Mouse (Mus musculus) midbrain, embryonic 13.5 days (tissue): ENCODE results near the gene Fam213b. TPM values are rescaled to one million over a fixed set of nuclear protein-coding genes. Genes with fewer than 3 reads are reported as not detected.
A peak's percentile ranks its signal among the peaks of the same experiment; 100 is the strongest.

Experiments
- ATAC-seq: fragments of 200-750 bp; cut with Nextera tagmentation; 2 replicates; pipeline ENCODE4 v1.8.0; 2017; ENCODE audit warnings: mild to moderate bottlenecking, moderate TSS enrichment, moderate library complexity
- H3K27ac ChIP-seq: fragments of 300-500 bp; sonication (generic); 2 replicates; pipeline ENCODE4 v1.5.1; 2015; ENCODE audit warnings: inconsistent platforms, mild to moderate bottlenecking, moderate library complexity
- H3K27me3 ChIP-seq: fragments of 300-500 bp; sonication (generic); 2 replicates; pipeline ENCODE4 v1.6.1; 2015; ENCODE audit warnings: mild to moderate bottlenecking, inconsistent platforms
- H3K36me3 ChIP-seq: fragments of 300-500 bp; sonication (generic); 2 replicates; pipeline ENCODE4 v1.6.1; 2015; ENCODE audit warnings: mild to moderate bottlenecking, inconsistent platforms
- H3K4me1 ChIP-seq: fragments of 300-500 bp; sonication (generic); replicated peaks from 2 replicates; pipeline ENCODE4 v1.6.1; 2015; ENCODE audit warnings: inconsistent platforms
- H3K4me2 ChIP-seq: fragments of 300-500 bp; sonication (generic); replicated peaks from 2 replicates; pipeline ENCODE4 v1.6.1; 2015; ENCODE audit warnings: moderate library complexity, mild to moderate bottlenecking, inconsistent platforms
- H3K4me3 ChIP-seq: fragments of 300-500 bp; sonication (generic); replicated peaks from 2 replicates; pipeline ENCODE4 v1.5.1; 2015; ENCODE audit warnings: mild to moderate bottlenecking, inconsistent platforms
- H3K9ac ChIP-seq: fragments of 300-500 bp; sonication (generic); replicated peaks from 2 replicates; pipeline ENCODE4 v1.6.1; 2015; ENCODE audit warnings: mild to moderate bottlenecking, inconsistent platforms
- H3K9me3 ChIP-seq: fragments of 300-500 bp; sonication (generic); 2 replicates; pipeline ENCODE4 v1.6.1; 2016; ENCODE audit warnings: mild to moderate bottlenecking, inconsistent platforms
- WGBS: fragments of 180-500 bp; shearing (Covaris S2); methylation state at CpG from one replicate; pipeline ENCODE4 v1.1.7; 2015; 5-methylcytosine and 5-hydroxymethylcytosine counted together
- polyA plus RNA-seq: library from polyadenylated mRNA; unstranded; fragments of >200 nt; fragmentation: Nextera tagmentation; extraction: Ambion mirVana; gene quantifications from 2 replicates; pipeline ENCODE4 v1.2.1, GENCODE M21; 2015

Gene Fam213b
- polyA plus RNA-seq, 1 experiment from 2014 or later, result 43.4 TPM

DNA sequence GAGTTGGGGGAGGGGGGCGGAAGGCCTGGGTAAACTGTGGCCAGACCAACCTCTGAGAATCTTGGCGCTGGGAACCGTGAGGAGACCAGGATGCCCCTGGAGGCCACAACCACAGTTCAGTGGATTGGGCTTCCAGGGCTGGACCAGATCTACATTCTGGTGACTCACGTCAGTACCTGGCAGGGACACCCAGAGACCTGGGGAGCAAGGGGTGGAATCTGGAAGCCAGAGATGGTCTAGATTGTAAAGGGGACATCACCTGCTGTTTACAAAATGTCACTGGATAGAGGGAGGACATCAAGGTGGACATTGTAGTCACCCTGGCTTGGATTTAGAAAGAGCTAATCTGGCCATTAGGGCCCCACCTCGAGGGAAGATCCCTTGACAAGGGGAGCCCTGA, 3.4 kb downstream of the Fam213b start:
- no peak overlapping the region for H3K4me3 ChIP-seq
- WGBS, result 83% methylated on average over 5 of the region's 5 CpGs
- no peak overlapping the region for H3K9ac ChIP-seq
- peaks cover 6% of the 10 kb centered on the region; the same call in 1 of the 2 replicates for H3K36me3 ChIP-seq
- no peak for ATAC-seq
- H3K27me3 ChIP-seq, result no peaks in the 10 kb centered on the region
- peaks cover 21% of the 10 kb centered on the region for H3K4me1 ChIP-seq
- no peak overlapping the region for H3K27ac ChIP-seq
- H3K9me3 ChIP-seq, result no peaks in the 10 kb centered on the region
- no peak overlapping the region for H3K4me2 ChIP-seq

DNA sequence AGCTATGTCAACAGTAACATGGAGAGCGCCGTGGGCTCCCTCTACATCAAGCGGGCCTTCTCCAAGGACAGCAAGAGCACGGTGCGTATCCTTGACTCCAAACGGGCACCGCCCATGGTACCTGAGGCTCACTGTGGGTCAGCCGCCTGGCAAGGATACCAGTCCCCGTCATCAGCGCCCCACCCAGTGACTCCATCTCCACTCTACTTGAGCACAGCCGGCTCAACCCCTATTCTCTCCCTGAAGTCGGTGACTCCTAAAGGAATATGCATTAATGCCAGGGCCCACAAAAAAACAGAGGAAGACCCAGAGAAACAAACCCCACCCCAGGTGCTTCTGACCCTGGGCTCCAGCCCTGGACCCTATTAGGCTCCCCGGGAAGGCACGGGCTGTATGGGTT, 8.0 kb downstream of the Fam213b start:
- Histone ChIP-seq H3K4me1 (no peaks in the 10 kb centered on the region), H3K9ac (no peak overlapping the region), H3K27me3 (no peaks in the 10 kb centered on the region), H3K4me3 (no peak overlapping the region), H3K9me3 (no peaks in the 10 kb centered on the region), H3K4me2 (no peak overlapping the region), H3K36me3 (no peaks in the 10 kb centered on the region), H3K27ac (no peak overlapping the region)
- WGBS, result 89% methylated on average over 14 of the region's 14 CpGs
- ATAC-seq, result no peak

DNA sequence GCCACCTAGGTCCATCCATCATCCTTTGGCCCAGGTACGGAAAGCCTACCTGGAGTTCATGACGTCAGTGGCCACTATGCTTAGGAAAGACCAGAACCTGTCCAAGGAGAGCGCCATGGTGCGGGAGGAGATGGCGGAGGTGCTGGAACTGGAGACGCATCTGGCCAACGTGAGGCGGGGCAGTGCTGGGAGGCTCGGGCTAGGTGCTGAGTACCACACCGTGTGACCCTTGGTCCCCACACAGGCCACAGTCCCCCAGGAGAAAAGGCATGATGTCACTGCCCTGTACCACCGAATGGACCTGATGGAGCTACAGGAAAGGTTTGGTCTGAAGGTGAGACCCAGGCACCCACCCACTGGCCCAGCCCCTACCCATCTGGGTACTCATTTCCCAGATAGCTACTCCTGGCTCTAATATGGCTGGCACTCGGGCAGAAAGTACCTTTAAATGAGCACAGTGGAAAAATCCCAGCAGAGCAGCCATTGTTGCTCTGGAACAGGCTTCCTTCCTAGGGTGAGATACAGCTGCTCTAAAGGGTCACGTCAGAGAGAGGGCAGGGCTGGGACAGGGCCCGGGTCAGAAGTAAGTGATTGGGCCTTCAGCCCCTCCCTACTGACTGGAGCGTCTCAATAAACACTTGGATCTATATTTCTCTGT, 11.2 kb downstream of the Fam213b start:
- H3K4me1 ChIP-seq, result no peaks in the 10 kb centered on the region
- no peaks in the 10 kb centered on the region for H3K9me3 ChIP-seq
- no peak overlapping the region for H3K27ac ChIP-seq
- H3K36me3 ChIP-seq, result no peaks in the 10 kb centered on the region
- H3K4me3 ChIP-seq, result no peak overlapping the region
- 87% methylated on average over 15 of the region's 15 CpGs for WGBS
- no peaks in the 10 kb centered on the region for H3K27me3 ChIP-seq
- no peak overlapping the region for H3K9ac ChIP-seq
- no peak overlapping the region for H3K4me2 ChIP-seq
- ATAC-seq, result no peak

DNA sequence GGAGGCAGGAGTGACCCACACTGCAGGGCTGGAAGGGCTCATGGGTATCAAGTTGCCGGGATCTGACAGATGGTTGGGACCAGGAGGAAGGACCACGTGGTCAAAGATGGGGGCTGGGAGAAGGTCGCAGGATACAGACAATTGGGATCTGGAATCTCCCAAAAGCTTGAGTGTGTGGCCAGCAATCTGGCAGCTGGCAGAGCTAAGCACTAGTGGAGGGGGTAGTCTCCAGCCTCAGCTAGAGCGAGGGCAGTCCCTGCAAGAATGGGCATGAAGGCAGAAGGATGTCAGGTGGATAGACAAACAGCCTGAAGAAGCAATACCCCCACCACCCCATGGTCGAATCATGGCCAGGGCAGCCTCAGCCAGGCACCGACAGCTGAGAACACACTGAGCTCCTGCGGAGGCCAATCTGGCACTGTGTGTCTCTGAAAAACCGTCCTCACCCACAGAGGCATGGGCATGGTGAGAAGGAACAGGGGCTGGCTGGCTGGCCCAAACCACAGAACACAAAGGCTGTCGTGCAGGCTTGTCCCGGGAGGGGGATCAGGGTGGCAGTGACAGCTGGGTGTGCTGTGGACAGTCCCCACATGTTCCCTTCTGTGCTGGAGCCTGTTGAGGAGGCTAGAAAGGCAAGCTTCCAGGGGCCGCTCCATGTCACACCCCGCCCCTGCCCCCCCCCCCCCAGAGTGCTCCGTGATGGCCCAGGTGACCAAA, 11.9 kb downstream of the Fam213b start:
- ATAC-seq, result peak; percentile 48; the same call in 1 of the 2 replicates
- no peak overlapping the region for H3K27ac ChIP-seq
- H3K36me3 ChIP-seq, result no peaks in the 10 kb centered on the region
- no peaks in the 10 kb centered on the region for H3K9me3 ChIP-seq
- no peaks in the 10 kb centered on the region for H3K4me1 ChIP-seq
- no peak overlapping the region for H3K4me2 ChIP-seq
- no peak overlapping the region for H3K9ac ChIP-seq
- WGBS, result 68% methylated on average over 13 of the region's 13 CpGs
- H3K27me3 ChIP-seq, result no peaks in the 10 kb centered on the region
- H3K4me3 ChIP-seq, result no peak overlapping the region

- Histone ChIP-seq H3K36me3 (no peaks in the 10 kb centered on the region), H3K27me3 (no peaks in the 10 kb centered on the region), H3K4me2 (no peak overlapping the region), H3K4me3 (no peak overlapping the region), H3K9me3 (no peaks in the 10 kb centered on the region), H3K9ac (no peak overlapping the region), H3K27ac (no peak overlapping the region), H3K4me1 (no peaks in the 10 kb centered on the region)
- 86% methylated on average over 11 of the region's 11 CpGs for WGBS
- no peak for ATAC-seq
These were observed 13.5 kb downstream of the Fam213b start for GRCm38 (mm10) chr4:154885416-154885815.

GRCm38 (mm10) chr4:154882014-154882659, 16.8 kb downstream of the Fam213b start:
- Histone ChIP-seq H3K4me3 (no peak overlapping the region), H3K4me2 (no peak overlapping the region), H3K4me1 (peaks cover 8% of the 10 kb centered on the region), H3K9ac (no peak overlapping the region), H3K36me3 (no peaks in the 10 kb centered on the region), H3K27ac (no peak overlapping the region), H3K9me3 (no peaks in the 10 kb centered on the region), H3K27me3 (no peaks in the 10 kb centered on the region)
- 34% methylated on average over 14 of the region's 14 CpGs for WGBS
- no peak for ATAC-seq

DNA sequence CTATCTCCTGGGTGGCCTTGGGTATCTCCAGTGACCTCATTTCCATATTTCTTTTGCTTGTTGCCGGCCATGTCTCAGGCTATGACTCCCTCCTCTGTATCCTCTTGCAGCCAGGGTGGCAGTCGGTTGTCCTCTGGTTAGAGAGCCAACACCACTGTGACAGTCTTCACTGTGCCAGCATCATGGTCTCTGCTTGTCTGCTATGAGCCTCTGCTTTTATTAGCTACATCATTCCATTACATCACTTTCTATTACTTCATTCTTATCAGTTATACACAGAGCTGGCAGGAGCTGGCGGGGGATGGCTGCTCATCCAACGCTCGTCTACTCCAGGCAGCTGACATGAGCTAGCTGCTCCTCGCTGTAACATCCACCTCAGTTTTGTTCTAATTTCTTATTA, 18.2 kb downstream of the Fam213b start:
- Histone ChIP-seq H3K4me3 (no peak overlapping the region), H3K4me1 (peaks cover 12% of the 10 kb centered on the region), H3K9ac (no peak overlapping the region), H3K36me3 (no peaks in the 10 kb centered on the region), H3K27ac (no peak overlapping the region), H3K27me3 (0 out of 2 replicates have a peak, but pooled peaks cover 4% of the 10 kb centered on the region), H3K9me3 (no peaks in the 10 kb centered on the region), H3K4me2 (no peak overlapping the region)
- WGBS, result 89% methylated on average over 6 of the region's 6 CpGs
- ATAC-seq, result no peak

GRCm38 (mm10) chr4:154877864-154878548, 20.9 kb downstream of the Fam213b start:
- WGBS, result 9% methylated on average over 18 of the region's 18 CpGs
- Histone ChIP-seq H3K9ac (peak overlapping the region; percentile 63), H3K27ac (peak overlapping the region; percentile 74), H3K4me3 (peak overlapping the region; percentile 39), H3K27me3 (peaks cover 7% of the 10 kb centered on the region; the same call in 1 of the 2 replicates), H3K4me1 (peaks cover 12% of the 10 kb centered on the region), H3K9me3 (no peaks in the 10 kb centered on the region), H3K4me2 (peak overlapping the region; percentile 58), H3K36me3 (no peaks in the 10 kb centered on the region)
- peak; percentile 97 for ATAC-seq

DNA sequence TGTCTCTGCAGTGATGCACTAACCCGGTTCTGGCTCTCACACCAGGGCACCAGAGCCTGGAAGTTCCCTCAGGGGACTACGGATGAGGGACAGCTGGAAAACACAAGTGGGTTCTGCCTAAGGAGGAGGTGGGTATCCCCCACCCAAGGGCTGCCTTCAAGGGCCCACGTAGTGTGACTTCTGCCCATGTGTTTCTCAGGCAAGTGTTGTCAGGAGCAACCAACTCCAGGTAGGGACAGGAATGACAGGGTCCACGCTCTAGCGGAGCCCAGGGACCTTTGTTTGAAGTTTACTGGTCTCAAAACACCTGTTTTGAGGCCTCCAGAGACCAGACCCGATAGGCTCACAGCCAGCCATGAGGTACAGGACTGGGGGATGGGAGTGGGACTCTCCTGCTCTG, 25.7 kb downstream of the Fam213b start:
- no peak overlapping the region for H3K4me3 ChIP-seq
- 79% methylated on average over 6 of the region's 6 CpGs for WGBS
- H3K9me3 ChIP-seq, result no peaks in the 10 kb centered on the region
- peaks cover 36% of the 10 kb centered on the region for H3K27me3 ChIP-seq
- H3K4me2 ChIP-seq, result no peak overlapping the region
- H3K4me1 ChIP-seq, result peaks cover 15% of the 10 kb centered on the region
- no peak overlapping the region for H3K27ac ChIP-seq
- no peak overlapping the region for H3K9ac ChIP-seq
- ATAC-seq, result no peak
- no peaks in the 10 kb centered on the region for H3K36me3 ChIP-seq

DNA sequence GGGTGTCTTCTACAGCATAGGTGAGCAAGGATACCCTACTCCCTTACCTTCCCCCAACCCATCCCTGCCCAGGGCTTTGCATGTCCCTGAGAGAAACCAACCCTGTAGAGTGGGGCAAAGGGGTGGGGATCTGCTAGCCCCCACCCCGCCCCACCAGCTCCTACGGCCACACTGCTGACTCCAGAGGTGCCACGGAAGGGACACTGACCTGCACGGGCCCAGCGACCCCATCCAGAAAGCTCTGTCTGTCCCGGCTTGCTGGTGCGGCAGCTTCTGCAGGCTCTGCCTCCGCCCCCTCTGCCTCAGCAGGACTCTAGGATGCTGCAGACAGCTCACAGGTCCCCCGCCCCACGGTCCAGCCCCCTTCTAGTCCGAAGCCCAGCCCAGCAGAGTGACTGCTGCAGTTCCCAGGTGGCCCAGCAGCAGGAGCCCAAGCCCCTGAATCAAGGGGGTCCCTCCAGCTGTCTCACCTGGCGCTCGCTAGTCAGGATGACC, 27.1 kb downstream of the Fam213b start:
- peak overlapping the region; percentile 47 for H3K4me2 ChIP-seq
- no peaks in the 10 kb centered on the region for H3K9me3 ChIP-seq
- peak overlapping the region; percentile 54 for H3K9ac ChIP-seq
- H3K4me1 ChIP-seq, result peaks cover 13% of the 10 kb centered on the region
- H3K4me3 ChIP-seq, result peak overlapping the region; percentile 24
- WGBS, result 2% methylated on average over 13 of the region's 13 CpGs
- ATAC-seq, result peak; percentile 76
- H3K27ac ChIP-seq, result no peak overlapping the region
- H3K36me3 ChIP-seq, result no peaks in the 10 kb centered on the region
- H3K27me3 ChIP-seq, result peaks cover 41% of the 10 kb centered on the region

DNA sequence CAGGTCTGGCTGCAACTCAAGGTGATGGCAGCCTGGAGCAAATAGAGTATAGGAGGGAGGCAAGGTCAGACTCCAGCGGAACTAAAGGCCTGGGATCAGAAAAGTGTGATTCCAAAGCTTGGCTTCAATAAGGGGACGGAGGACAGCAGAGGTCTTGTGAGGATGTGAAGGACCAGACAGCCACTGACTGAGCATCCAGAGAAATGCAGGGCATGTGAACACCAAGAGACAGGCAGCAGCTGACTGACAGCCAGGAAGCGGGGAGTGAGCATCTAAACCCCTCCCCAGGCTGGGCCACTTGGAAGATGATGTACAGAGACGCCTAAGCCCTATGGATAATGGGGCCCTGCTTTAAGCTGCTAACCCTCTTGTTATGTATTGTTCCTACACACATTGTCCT, 28.2 kb downstream of the Fam213b start:
- Histone ChIP-seq H3K36me3 (no peaks in the 10 kb centered on the region), H3K4me2 (no peak overlapping the region), H3K9ac (no peak overlapping the region), H3K27ac (no peak overlapping the region), H3K27me3 (peaks cover 38% of the 10 kb centered on the region), H3K4me1 (peaks cover 10% of the 10 kb centered on the region), H3K4me3 (no peak overlapping the region), H3K9me3 (no peaks in the 10 kb centered on the region)
- WGBS, result 56% methylated on average over 4 of the region's 4 CpGs
- no peak for ATAC-seq

DNA sequence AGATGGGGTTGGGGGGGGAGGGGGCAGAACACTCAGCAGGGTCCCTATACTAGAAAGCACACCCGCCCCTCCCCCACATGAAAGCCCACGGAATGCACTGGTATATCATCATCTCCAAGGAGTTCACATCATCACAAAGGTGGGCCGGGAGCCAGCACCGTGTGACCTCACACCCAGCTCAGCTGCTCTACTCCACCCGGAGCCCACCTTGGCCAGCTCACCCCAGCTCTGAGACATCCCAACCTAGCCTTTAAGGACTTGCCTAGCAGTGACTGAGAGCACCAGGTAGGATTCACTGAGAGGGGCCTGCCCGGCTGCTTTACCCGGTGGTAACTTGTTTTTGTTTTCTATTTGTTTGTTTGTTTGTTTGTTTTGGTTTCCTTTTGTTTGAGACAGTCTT, 29.5 kb downstream of the Fam213b start, which contains the start of gene Mmel1:
Gene Mmel1, plus strand, starts transcription at position 146 of the 400 bp plus-strand sequence.
- Histone ChIP-seq H3K4me1 (peaks cover 20% of the 10 kb centered on the region), H3K9me3 (no peaks in the 10 kb centered on the region), H3K4me2 (no peak within 1 kb of the TSS), H3K36me3 (no peaks in the 10 kb centered on the region), H3K27ac (no peak within 1 kb of the TSS), H3K4me3 (no peak within 1 kb of the TSS), H3K9ac (no peak within 1 kb of the TSS), H3K27me3 (peaks cover 38% of the 10 kb centered on the region)
- ATAC-seq, result no peak
- 79% methylated on average over 7 of the region's 7 CpGs for WGBS
